Mouse (Mus musculus): Measurements from ENCODE around the gene Elmsan1.
"Not testable (repeated sequence)": the region's sequence is repeated elsewhere in the genome, so short reads cannot be mapped to it uniquely, and the experiment has no call there.

The Elmsan1 gene

GRCm38 (mm10) chr12:84218289-84219120, at the start of gene Elmsan1:
TSS of gene Elmsan1 (minus strand) at chr12:84218881.
- peak; percentile 93 for DNase-seq

GRCm38 (mm10) chr12:84267264-84267663, 48.6 kb upstream of the Elmsan1 start:
- DNase-seq = no peak

- DNase-seq = no peak
These were observed 41.7 kb upstream of the Elmsan1 start for GRCm38 (mm10) chr12:84260363-84260762.

- DNase-seq = no peak
These were observed 36.2 kb upstream of the Elmsan1 start for GRCm38 (mm10) chr12:84254886-84255285.

GRCm38 (mm10) chr12:84252811-84253210, 34.1 kb upstream of the Elmsan1 start:
- DNase-seq = no peak

- peak; percentile 73 for DNase-seq
These were observed 30.5 kb upstream of the Elmsan1 start for GRCm38 (mm10) chr12:84249217-84249616.

GRCm38 (mm10) chr12:84245683-84246082, 27.0 kb upstream of the Elmsan1 start:
- peak; percentile 45 for DNase-seq

- peak; percentile 70 for DNase-seq
These were observed 24.5 kb upstream of the Elmsan1 start for GRCm38 (mm10) chr12:84243076-84243770.

GRCm38 (mm10) chr12:84237036-84237435, 18.4 kb upstream of the Elmsan1 start:
- not testable (repeated sequence) for DNase-seq

- no peak for DNase-seq
These were observed 17.5 kb upstream of the Elmsan1 start for GRCm38 (mm10) chr12:84235981-84236752.

- DNase-seq = no peak
These were observed 16.9 kb upstream of the Elmsan1 start for GRCm38 (mm10) chr12:84235577-84235976.

GRCm38 (mm10) chr12:84233488-84234100, 14.9 kb upstream of the Elmsan1 start:
- DNase-seq = no peak

GRCm38 (mm10) chr12:84226117-84226840, 7.6 kb upstream of the Elmsan1 start:
- DNase-seq = no peak

GRCm38 (mm10) chr12:84222405-84222961, 3.8 kb upstream of the Elmsan1 start:
- peak; percentile 55 for DNase-seq

GRCm38 (mm10) chr12:84220951-84221891, 2.5 kb upstream of the Elmsan1 start:
- peak; percentile 61 for DNase-seq

- DNase-seq = peak; percentile 59
These were observed 1.8 kb upstream of the Elmsan1 start for GRCm38 (mm10) chr12:84220515-84220914.

GRCm38 (mm10) chr12:84219121-84219561, 460 bp upstream of the Elmsan1 start:
- no peak for DNase-seq

- DNase-seq = peak; percentile 63
These were observed 1.1 kb downstream of the Elmsan1 start for GRCm38 (mm10) chr12:84217508-84218131.

GRCm38 (mm10) chr12:84217111-84217507, 1.6 kb downstream of the Elmsan1 start:
- DNase-seq = no peak

All from thymus, postnatal 4 days (tissue).